Mouse (Mus musculus) lung, adult 18-20 months (tissue): ENCODE results near the gene 4930568D16Rik.

Experiments used
- DNase-seq, 2 experiments: peaks; one replicate each; pipeline ENCODE4 v3.0.0; 2022; ENCODE audit warnings: mixed read lengths in 2 of 2

4930568D16Rik gene

DNA sequence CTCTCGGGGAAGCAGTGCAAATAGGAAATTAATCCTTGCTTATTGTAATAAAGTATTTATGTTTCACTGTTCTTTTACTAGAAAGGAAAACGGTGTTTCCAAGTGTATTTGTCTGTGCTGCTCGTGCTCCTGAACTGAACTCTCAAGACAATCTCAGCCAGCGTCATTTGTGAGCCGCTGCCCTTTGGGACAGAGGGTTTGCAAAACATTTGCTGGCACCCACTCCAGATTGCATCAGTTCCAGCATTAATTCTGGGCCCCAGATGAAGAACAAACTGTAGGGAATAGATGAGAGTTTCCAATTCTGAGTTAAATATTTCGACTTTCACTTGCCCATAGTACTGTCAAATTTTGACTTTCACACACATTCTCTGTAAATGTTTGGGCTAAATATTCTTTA lies 28.8 kb downstream of the 4930568D16Rik start:
- peak; percentile 65 to 72 for DNase-seq

DNA sequence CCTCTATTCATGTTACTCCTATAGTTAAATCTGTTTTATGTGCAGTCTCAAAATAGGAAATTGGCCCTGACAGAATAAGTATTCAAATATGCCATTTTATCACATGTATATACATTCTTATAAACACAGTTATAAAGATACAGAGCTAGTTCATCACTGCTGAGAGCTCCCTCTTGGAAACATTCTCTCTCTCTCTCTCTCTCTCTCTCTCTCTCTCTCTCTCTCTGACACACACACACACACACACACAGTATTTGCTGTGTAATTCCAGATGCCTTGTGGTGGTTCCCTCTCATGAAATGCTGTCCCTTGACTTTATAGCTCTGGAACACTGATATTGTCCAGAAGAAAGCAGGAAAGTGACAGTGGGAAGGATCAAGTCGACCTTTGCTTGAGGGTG lies 29.5 kb downstream of the 4930568D16Rik start:
- DNase-seq, result no peak

DNA sequence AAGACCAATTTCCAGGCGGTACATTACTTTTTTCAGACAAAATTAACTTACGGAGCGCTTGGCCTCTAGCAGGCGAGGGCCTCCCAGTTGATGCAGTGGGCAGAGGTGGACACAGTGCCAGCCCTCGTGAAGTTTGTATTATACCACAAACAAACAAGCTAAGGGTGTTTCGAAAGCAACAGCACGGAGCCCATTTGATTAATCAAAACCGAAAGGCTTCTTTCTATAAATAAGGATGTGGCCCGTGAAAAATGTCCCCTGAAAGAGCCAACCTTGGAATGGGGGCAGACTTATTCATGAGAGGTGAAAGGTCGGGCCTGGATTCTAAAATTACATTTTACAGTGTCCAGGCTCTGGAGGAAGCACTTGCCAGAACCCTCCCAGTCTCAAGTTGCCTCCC lies 30.1 kb downstream of the 4930568D16Rik start:
- peak; percentile 67 to 73 for DNase-seq

DNA sequence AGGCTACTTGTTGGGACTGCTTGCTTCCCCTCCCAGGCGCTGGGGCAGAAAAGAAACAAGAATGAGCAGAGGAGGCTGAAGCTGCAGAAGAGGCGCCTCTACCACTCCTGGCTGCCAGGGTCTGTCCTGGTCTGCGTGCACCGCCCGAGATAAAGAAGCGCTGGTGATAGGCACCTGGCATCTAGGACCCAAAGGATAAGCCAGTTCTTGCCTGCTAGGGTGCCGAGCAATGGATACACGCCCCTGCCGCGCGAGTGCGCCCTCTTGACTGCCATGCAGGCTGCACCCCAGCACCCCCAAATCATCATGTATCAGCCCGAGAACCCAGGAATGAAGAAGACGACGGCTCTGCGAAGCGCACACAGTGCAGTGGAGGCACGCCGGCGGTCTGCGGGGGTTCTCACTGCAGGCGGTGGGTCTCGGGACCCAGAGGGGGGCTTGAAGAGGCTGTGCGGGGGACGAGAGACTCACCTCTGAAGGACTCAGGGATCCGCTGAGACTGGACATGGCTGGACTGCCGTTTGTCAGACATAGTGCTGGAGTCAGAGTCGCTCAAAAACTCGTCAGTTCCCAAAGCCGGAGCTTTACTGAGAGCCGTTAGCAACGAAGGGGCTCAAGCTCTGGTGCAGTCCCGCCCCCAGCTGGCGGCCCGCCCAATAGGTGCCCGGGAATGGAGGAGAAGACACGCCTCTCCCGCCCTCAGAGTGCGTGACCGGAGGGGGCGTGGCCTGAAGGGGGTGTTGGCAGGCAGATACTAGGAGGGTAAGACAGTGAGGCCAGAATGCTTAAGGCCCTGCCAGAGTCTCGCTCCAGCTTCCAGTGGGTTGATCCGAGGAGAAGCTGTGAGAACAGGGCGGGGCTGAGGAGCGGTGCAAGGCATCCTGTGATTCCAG lies 30.9 kb downstream of the 4930568D16Rik start, which contains the start of gene Stom:
Stom (minus strand) TSS at position 589 of the 893 bp plus-strand sequence.
- DNase-seq, result peak; percentile 99 to 100

DNA sequence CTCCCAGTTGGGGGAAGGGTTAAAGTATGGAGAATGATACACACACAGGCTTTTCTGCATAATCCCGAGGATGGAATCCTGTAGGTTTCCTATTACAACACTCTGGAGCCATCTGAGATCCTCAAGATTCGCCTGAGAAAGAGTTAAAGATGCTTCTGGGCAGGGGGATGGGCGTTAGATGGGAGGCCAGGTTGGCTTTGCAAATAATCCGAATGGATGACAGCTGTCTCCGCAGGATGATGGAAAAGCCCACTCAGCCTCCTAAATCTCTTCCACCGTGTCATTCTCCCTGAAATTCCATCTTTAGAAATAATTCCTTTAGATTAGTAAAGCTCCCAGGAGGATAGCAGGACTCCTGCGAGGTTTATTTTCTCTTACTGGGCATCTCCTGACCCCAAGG lies 31.9 kb downstream of the 4930568D16Rik start:
- DNase-seq, result no peak

DNA sequence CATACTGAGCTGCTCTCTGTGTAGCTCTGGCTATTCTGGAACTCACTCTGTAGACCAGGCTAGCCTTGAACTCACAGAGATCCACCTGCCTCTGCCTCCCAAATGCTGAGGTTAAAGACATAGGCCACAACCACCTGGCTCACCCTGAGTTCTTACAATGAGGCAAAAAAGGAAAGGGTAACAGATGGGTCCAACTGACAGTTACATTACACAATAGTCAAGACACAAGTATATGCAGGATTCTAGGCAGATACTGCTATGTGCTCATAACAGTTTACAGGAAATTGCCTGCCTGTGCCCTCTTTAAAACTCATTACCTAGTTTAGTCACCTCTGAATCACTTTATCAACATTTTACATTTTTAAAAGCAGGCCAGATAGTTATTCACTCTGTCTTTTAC lies 33.9 kb downstream of the 4930568D16Rik start:
- DNase-seq, result no peak

DNA sequence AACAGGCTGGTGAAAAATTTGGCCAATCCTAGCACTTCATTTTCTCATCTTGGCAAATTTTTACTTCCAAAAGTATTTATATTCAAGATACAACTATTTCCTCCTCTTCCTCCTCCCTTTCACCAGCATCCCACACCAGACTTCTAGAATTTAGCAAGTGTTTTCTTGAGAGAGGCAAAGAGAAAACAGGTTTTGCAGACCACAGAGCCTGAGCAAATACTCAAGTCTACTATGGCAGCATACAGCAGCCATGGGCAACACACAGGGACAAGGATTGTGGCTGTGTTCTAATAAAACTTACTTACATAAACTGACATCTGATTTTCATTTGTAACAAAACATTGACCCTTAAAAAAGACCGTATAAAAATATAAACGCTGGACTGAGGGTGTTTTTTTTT lies 36.3 kb downstream of the 4930568D16Rik start:
- DNase-seq, result no peak

DNA sequence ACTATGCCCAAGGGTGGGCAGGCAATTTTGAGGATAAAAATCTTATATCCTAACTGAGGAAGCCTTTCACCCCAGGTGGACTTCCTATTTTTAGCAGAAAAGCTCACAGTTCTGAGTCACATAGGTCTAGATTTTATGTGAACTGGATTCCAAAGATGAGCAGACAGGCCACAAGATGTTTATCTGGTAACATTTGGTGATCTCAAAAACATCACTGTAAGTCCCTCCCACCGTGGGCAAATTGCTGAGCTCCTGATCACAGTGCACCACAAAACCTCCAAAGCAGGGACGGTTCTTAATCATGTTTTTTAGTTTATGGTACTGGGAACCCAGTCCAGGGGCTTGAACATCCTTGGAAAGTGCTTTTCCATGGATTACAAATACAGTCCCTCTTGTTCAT lies 38.5 kb downstream of the 4930568D16Rik start:
- DNase-seq, result no peak

DNA sequence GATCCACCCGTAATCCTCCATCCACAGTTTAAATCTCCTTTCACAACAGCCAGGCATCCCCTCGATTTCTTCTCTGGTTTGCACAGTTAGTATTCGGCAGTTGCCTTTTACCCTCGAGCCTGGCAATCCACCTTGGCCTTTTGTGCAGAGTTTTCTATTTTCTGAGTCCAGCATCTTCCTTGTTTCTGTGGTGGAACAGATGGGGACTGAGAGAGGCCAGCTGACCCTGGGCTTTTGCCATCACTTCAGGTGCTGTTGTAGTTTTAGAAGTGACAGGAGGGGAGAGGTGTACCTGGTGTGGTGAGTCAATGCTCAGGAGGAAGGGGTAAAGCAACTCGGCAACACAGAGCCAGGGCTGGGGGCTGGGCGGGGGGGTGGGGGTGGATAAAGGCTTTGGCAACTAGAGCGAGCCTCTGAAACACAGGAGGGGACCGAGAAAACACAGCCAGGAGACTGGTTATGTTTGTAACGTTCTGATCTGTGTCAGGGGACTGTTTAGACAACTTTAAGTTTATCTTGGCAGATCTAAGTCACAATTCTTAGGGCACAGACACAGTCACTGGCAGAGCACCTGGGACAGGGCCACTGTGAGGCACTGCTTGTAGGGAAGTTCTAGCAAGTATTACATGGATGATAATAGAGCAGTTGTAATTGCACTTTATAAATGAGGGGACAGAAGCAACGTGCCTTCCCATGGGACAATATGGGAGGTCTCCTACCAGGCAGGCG lies 39.3 kb downstream of the 4930568D16Rik start:
- no peak for DNase-seq

DNA sequence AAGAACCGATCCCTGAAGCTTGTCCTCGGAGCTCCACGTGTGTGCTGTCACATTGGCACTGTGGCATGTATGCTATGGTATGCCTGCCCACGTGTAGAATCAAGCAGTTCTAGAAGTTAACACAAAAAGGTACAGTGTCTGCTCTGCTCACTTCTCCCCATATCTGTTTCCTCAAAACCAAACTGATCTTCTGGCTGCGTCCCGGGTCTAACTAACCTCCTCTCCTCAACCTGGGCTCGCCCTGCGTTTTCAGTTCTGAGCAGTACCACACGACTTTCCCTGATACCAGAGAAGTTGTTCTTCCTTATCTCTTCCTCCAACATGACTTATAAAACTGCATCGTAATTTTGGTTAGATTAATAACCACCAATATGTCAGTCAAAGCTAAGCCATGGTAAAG lies 39.9 kb downstream of the 4930568D16Rik start:
- no peak for DNase-seq

DNA sequence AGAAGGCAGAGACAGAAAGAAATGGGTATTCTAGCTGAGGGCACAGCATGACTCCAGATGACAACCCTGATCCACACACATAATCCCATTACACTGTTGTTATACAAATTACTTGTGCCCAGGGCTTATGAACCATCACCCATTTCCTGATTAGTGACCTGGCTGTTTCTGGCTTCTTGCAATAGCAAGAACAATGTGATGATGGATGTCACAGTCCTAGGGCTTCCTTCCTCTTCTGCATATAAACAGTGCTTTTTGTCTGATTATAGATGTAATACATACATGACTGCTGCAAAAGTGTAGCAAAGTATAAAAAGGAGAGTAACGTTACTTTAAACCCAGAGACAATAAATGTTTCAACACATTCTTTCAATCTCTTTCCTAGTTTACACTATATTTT lies 40.6 kb downstream of the 4930568D16Rik start:
- DNase-seq, result no peak

DNA sequence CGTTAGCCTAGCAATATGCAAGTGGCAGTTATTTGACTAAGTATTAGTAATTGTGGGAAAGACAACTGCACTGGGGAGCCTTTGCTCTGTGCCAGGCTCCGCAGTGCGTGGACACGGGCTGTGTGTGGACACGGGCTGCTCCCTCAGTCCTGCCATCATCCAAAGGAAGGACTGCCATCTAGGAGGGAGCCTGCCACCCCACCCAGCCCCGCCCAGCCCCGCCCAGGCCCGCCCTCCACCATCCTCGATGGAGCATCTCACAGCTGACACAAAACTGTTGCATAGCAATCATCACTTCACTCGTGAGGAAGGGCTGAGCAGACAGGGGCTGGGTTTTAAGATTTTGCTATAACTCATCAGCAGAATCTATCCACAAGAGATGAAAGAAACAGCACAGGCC lies 41.6 kb downstream of the 4930568D16Rik start:
- DNase-seq, result no peak

DNA sequence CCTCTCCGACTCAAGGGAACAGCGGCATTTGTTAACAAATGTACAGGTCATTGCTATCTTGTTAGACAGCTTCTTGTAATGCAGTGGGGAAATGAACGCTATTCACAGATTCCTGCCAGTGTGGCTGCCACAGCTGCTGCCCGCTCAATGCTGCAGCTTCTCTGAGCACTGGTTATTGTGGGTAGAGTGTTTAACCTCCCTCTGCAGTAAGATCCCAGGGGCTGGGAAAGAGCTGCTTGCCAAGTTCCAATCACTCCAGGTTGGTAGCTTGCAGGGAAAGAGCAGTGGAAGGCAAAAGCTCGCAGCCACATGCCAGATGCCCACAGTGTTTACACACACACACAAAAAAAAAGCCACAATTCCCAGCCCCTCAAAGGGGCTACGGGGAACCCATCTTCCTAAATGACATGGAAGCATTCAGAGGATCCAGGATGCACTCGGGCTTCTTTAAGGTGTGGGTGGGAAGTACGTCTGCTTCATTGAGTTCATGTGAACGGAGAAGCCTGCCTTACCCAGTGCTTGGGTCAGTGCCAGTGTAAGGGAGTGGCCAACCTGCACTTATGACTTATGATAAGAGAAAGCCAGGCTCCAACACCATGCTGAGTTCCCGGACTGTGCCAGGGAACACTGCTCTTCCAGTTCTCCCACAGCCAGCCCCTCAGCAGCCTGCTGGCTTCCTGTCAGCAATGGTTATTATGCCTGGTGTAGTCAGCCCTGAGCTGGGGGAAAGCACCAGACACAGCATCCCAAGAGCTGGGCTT lies 44.9 kb downstream of the 4930568D16Rik start:
- DNase-seq, result peak; percentile 79 to 85

DNA sequence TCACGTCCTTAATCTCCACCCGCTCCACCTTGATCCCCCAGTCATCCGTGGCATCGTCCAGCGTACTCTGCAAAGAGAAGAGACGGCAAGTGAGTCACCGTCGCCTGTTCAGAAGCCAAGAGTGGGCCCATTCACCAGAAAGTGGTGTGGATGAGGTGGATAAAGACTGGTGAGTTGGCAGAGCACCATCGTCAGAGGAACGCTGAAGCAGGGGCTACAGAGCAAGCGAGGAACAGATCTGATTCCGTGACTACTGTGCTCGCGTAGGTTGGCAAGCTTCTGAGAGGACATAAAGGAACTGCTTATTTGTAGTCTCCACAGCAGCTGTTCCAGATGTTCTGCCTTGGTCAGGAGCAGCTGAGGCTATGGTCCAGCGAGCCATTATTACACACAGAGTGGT lies 47.1 kb downstream of the 4930568D16Rik start:
- no peak for DNase-seq

DNA sequence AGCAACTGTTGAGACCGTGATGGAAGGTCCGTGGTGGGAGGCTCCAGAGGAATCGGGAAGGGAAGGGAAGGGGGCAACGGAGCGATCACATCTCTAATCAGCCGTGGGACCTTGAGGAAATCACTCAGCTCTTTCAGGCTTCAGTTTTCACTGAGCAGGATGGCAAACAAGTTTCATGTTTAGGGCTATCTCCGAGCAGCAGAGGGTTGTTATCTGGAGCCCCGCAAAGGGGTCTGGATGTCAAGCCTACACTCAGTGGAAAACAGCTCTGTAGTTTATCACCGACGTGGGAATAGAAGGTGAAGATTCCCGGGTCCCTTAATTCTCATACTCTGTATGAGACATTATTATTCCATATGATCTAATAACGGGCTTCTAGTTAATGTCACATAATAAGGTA lies 49.1 kb downstream of the 4930568D16Rik start:
- no peak for DNase-seq

DNA sequence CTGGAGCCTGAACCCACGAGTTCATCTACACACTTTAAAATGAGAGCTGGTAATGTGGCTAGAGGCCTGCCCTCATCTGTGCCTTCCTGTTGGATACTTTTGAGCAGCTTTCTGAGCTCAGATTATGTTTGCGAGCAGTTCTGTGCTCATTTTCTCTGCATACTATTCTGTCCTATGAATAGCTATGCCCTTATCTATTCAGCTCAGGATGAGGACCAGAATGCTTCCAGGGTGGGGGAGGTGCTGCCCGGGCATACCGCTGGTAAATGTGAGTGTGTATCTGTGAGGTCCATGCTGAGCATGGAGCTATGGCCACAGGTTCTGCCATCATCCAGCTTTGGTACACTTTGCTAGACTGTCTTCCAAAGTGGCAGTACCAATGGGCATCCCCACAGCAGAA lies 49.9 kb downstream of the 4930568D16Rik start:
- no peak for DNase-seq

DNA sequence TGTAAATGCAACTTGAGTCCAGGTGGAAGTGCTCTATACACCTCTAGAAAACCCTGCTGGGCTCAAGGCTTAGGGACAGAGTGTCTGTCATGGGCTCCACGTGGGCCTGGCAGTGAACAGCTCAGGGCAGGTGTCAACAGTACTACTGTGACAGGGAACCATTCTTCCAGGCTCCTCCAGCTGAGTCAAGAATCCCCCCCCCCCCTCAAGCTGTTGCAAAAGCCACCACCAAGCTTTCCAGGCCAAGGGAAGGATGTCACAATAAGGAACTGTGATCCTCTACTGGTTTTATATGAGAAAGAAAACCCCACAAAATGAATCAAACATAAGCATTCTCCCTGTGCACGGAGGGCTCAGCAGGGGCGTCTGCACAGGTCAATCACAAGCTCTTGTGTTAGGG lies 53.2 kb downstream of the 4930568D16Rik start:
- DNase-seq, result no peak

DNA sequence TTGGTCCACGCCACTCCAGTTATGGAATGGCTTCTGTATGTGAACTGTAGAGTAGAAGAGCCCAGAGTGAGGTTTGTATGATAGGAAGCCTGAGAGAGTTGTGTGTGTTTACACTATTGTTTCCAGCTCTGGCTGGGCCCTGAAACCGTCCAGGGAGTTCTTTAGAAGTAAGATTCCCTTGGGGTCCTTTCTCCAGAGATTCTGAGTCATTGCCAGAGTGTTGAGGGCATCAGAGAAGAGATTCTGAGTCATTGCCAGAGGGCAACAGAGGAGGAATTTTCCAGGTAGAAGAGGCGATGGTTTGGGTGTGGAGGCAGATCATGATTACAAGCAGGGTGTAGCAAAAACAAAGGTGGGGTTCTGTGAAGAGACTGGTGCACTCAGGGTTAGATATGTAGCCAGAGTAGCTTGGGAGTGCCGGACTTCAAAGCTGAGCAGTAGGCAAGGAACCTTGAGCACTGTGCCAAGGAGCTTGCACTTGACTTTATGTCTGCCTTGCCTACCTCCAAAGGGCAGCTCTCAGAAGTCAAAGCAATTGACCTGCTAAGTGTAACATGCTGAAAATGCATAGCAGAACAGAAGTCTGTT lies 57.5 kb downstream of the 4930568D16Rik start:
- DNase-seq, result no peak

DNA sequence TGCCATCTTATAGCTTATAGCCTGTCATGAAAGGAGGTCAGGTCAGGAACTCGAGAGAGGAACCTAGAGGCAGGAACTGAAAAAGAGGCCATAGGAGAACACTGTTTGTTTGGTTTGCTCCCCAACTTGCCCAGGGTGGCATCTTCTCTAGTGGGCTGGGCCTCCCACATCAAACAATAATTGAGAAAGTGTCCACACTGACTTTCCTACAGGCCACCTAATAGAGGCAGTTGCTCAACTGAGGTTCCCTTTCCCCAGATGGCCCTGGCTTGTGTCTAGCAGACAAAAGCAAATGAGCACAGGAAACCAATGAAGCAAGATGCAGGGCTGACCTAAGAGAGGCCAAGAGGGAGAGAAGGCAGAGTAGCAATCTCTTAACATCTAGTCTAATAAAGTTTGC lies 59.4 kb downstream of the 4930568D16Rik start:
- peak; percentile 30 to 41 for DNase-seq
